Mouse (Mus musculus) MEL (cell line): ENCODE measurements around the gene Avpr2. TPM values are rescaled to one million over a fixed set of nuclear protein-coding genes. Genes with fewer than 3 reads are reported as not detected.

Experiments
- DNase-seq: peaks from one replicate; pipeline ENCODE4 v3.0.0; 2011; ENCODE audit warnings: low read depth, low spot score
- H3K27ac ChIP-seq: 2 replicates; pipeline ENCODE4 v1.5.1; 2012; ENCODE audit warnings: low read depth, mild to moderate bottlenecking, control low read depth, low read length, moderate library complexity; ENCODE audit not compliant: control insufficient read depth
- H3K27me3 ChIP-seq, 2 experiments: fragments of 150-350 bp in 1 of 2; sonication (generic) in 1 of 2; 2 replicates each; pipeline ENCODE4 v1.6.1; 2012; ENCODE audit warnings: low read length in 2 of 2, mild to moderate bottlenecking in 2 of 2, improper control_type of control experiment in 1 of 2, moderate library complexity in 1 of 2; ENCODE audit not compliant: insufficient read depth in 2 of 2, control insufficient read depth in 1 of 2
- H3K36me3 ChIP-seq, 2 experiments: 2 replicates each; pipeline ENCODE4 v1.6.1; 2012 to 2014; ENCODE audit warnings: low read length in 2 of 2, improper control_type of control experiment in 1 of 2, inconsistent platforms in 1 of 2, mild to moderate bottlenecking in 1 of 2; ENCODE audit not compliant: insufficient read depth in 2 of 2, control insufficient read depth in 1 of 2
- H3K4me1 ChIP-seq, 2 experiments: fragments of 150-350 bp in 1 of 2; sonication (generic) in 1 of 2; 2 replicates each; pipeline ENCODE4 v1.6.1; 2012; ENCODE audit warnings: low read length in 2 of 2, improper control_type of control experiment in 1 of 2, mild to moderate bottlenecking in 1 of 2; ENCODE audit not compliant: insufficient read depth in 2 of 2, control insufficient read depth in 1 of 2
- H3K4me3 ChIP-seq, 2 experiments: fragments of 150-350 bp in 1 of 2; sonication (generic) in 1 of 2; 2 replicates each; pipeline ENCODE4 v1.5.1; 2012; ENCODE audit warnings: low read depth in 2 of 2, low read length in 2 of 2, mild to moderate bottlenecking in 2 of 2, moderate library complexity in 2 of 2, control low read depth in 1 of 2, improper control_type of control experiment in 1 of 2; ENCODE audit not compliant: control insufficient read depth in 1 of 2, insufficient read depth in 1 of 2
- H3K79me2 ChIP-seq: 2 replicates; pipeline ENCODE4 v1.6.1; 2012; ENCODE audit warnings: mild to moderate bottlenecking, low read length, moderate library complexity; ENCODE audit not compliant: control insufficient read depth, poor library complexity, insufficient read depth
- H3K9ac ChIP-seq: 2 replicates; pipeline ENCODE4 v1.6.1; 2012; ENCODE audit warnings: low read depth, mild to moderate bottlenecking, control low read depth, low read length, moderate library complexity; ENCODE audit not compliant: control insufficient read depth, poor library complexity, severe bottlenecking
- H3K9me3 ChIP-seq: fragments of 150-350 bp; sonication (generic); replicated peaks from 2 replicates; pipeline ENCODE4 v1.6.1; 2012; ENCODE audit warnings: mild to moderate bottlenecking, low read length, improper control_type of control experiment, moderate library complexity; ENCODE audit not compliant: insufficient read depth
- BHLHE40 ChIP-seq: IDR thresholded peaks from 2 replicates; pipeline ENCODE4 v1.6.1; 2012; ENCODE audit warnings: low read depth, mild to moderate bottlenecking, inconsistent platforms, low read length, improper control_type of control experiment, borderline replicate concordance
- CHD1 ChIP-seq: IDR thresholded peaks from 2 replicates; pipeline ENCODE4 v1.6.1; 2012; ENCODE audit warnings: low read depth, mild to moderate bottlenecking, inconsistent platforms, low read length, improper control_type of control experiment
- CTCF ChIP-seq, 3 experiments: IDR thresholded peaks in 2 of 3; conservative IDR thresholded peaks in 1 of 3; 2 replicates each; pipeline ENCODE4 v1.5.1; 2011 to 2012; ENCODE audit warnings: low read length in 3 of 3, low read depth in 2 of 3, mild to moderate bottlenecking in 2 of 3, improper control_type of control experiment in 1 of 3, inconsistent platforms in 1 of 3, mixed read lengths in 1 of 3, moderate library complexity in 1 of 3; ENCODE audit not compliant: control insufficient read depth in 1 of 3, insufficient read depth in 1 of 3, poor library complexity in 1 of 3, severe bottlenecking in 1 of 3
- E2F4 ChIP-seq: IDR thresholded peaks from 2 replicates; pipeline ENCODE4 v1.6.1; 2011; ENCODE audit warnings: low read depth, low read length, improper control_type of control experiment, borderline replicate concordance
- ELF1 ChIP-seq: IDR thresholded peaks from 2 replicates; pipeline ENCODE4 v1.6.1; 2014; ENCODE audit warnings: low read depth, mild to moderate bottlenecking, inconsistent platforms, low read length, improper control_type of control experiment, moderate library complexity
- EP300 ChIP-seq, 2 experiments: IDR thresholded peaks; 2 replicates each; pipeline ENCODE4 v1.6.1; 2011; ENCODE audit warnings: improper control_type of control experiment in 2 of 2, low read length in 2 of 2, low read depth in 1 of 2, mild to moderate bottlenecking in 1 of 2
- ETS1 ChIP-seq: IDR thresholded peaks from 2 replicates; pipeline ENCODE4 v1.6.1; 2012; ENCODE audit warnings: low read depth, mild to moderate bottlenecking, inconsistent platforms, low read length, improper control_type of control experiment, moderate library complexity
- GABPA ChIP-seq: IDR thresholded peaks from 2 replicates; pipeline ENCODE4 v1.6.1; 2012; ENCODE audit warnings: low read depth, mild to moderate bottlenecking, inconsistent platforms, low read length, improper control_type of control experiment, moderate library complexity
- GATA1 ChIP-seq: IDR thresholded peaks from 2 replicates; pipeline ENCODE4 v1.6.1; 2011; ENCODE audit warnings: low read depth, low read length, improper control_type of control experiment
- HCFC1 ChIP-seq: IDR thresholded peaks from 2 replicates; pipeline ENCODE4 v1.6.1; 2012; ENCODE audit warnings: low read depth, mild to moderate bottlenecking, inconsistent platforms, low read length, improper control_type of control experiment, moderate library complexity
- JUND ChIP-seq: IDR thresholded peaks from 2 replicates; pipeline ENCODE4 v1.6.1; 2011; ENCODE audit warnings: low read depth, mild to moderate bottlenecking, improper control_type of control experiment, low read length
- KAT2A ChIP-seq: conservative IDR thresholded peaks from 2 replicates; pipeline ENCODE4 v1.6.1; 2012; ENCODE audit warnings: low read depth, low read length, improper control_type of control experiment, inconsistent platforms
- MAFK ChIP-seq: IDR thresholded peaks from 2 replicates; pipeline ENCODE4 v1.6.1; 2011; ENCODE audit warnings: low read depth, mild to moderate bottlenecking, low read length, improper control_type of control experiment, borderline replicate concordance
- MAX ChIP-seq: IDR thresholded peaks from 2 replicates; pipeline ENCODE4 v1.6.1; 2011; ENCODE audit warnings: low read length, improper control_type of control experiment
- MAZ ChIP-seq: IDR thresholded peaks from 2 replicates; pipeline ENCODE4 v1.6.1; 2012; ENCODE audit warnings: low read depth, mild to moderate bottlenecking, inconsistent platforms, low read length, improper control_type of control experiment
- MXI1 ChIP-seq: IDR thresholded peaks from 2 replicates; pipeline ENCODE4 v1.6.1; 2011; ENCODE audit warnings: mild to moderate bottlenecking, low read depth, low read length, improper control_type of control experiment
- MYC ChIP-seq: IDR thresholded peaks from 2 replicates; pipeline ENCODE4 v1.6.1; 2011; ENCODE audit warnings: low read depth, mild to moderate bottlenecking, low read length, improper control_type of control experiment, moderate library complexity
- NELFE ChIP-seq: IDR thresholded peaks from 2 replicates; pipeline ENCODE4 v1.6.1; 2011; ENCODE audit warnings: low read depth, low read length, improper control_type of control experiment
- NRF1 ChIP-seq: IDR thresholded peaks from 2 replicates; pipeline ENCODE4 v1.6.1; 2014; ENCODE audit warnings: low read depth, mild to moderate bottlenecking, inconsistent platforms, low read length, improper control_type of control experiment, moderate library complexity; ENCODE audit not compliant: poor library complexity, insufficient read depth, severe bottlenecking
- POLR2A ChIP-seq, 2 experiments: IDR thresholded peaks; 2 replicates each; pipeline ENCODE4 v1.6.1; 2011 to 2012; ENCODE audit warnings: low read length in 2 of 2, mild to moderate bottlenecking in 2 of 2, control low read depth in 1 of 2, improper control_type of control experiment in 1 of 2, low read depth in 1 of 2, moderate library complexity in 1 of 2; ENCODE audit not compliant: control insufficient read depth in 1 of 2, insufficient read depth in 1 of 2, poor library complexity in 1 of 2
- POLR2AphosphoS2 ChIP-seq: IDR thresholded peaks from 2 replicates; pipeline ENCODE4 v1.6.1; 2011; ENCODE audit warnings: low read length, improper control_type of control experiment
- RAD21 ChIP-seq: IDR thresholded peaks from 2 replicates; pipeline ENCODE4 v1.6.1; 2011; ENCODE audit warnings: mild to moderate bottlenecking, low read depth, low read length, improper control_type of control experiment
- SIN3A ChIP-seq: IDR thresholded peaks from 2 replicates; pipeline ENCODE4 v1.6.1; 2012; ENCODE audit warnings: low read length, improper control_type of control experiment, inconsistent platforms
- SMC3 ChIP-seq: IDR thresholded peaks from 2 replicates; pipeline ENCODE4 v1.6.1; 2011; ENCODE audit warnings: low read depth, low read length, improper control_type of control experiment
- TAL1 ChIP-seq: IDR thresholded peaks from 2 replicates; pipeline ENCODE4 v1.6.1; 2012; ENCODE audit warnings: mild to moderate bottlenecking, inconsistent platforms, low read length, moderate library complexity, mixed read lengths
- TBP ChIP-seq: IDR thresholded peaks from 2 replicates; pipeline ENCODE4 v1.8.0; 2011; ENCODE audit warnings: low read depth, low read length, improper control_type of control experiment
- TCF12 ChIP-seq: IDR thresholded peaks from 2 replicates; pipeline ENCODE4 v1.6.1; 2014; ENCODE audit warnings: low read depth, mild to moderate bottlenecking, inconsistent platforms, low read length, improper control_type of control experiment, moderate library complexity
- UBTF ChIP-seq: IDR thresholded peaks from 2 replicates; pipeline ENCODE4 v1.6.1; 2012; ENCODE audit warnings: low read depth, mild to moderate bottlenecking, inconsistent platforms, low read length, improper control_type of control experiment, moderate library complexity, borderline replicate concordance; ENCODE audit not compliant: insufficient read depth
- USF1 ChIP-seq: IDR thresholded peaks from 2 replicates; pipeline ENCODE4 v1.6.1; 2014; ENCODE audit warnings: low read depth, mild to moderate bottlenecking, inconsistent platforms, low read length, improper control_type of control experiment, moderate library complexity
- USF2 ChIP-seq, 2 experiments: IDR thresholded peaks; 2 replicates each; pipeline ENCODE4 v1.6.1; 2011 to 2012; ENCODE audit warnings: improper control_type of control experiment in 2 of 2, low read length in 2 of 2, borderline replicate concordance in 1 of 2, inconsistent platforms in 1 of 2, low read depth in 1 of 2, mild to moderate bottlenecking in 1 of 2; ENCODE audit not compliant: insufficient read depth in 1 of 2
- ZC3H11A ChIP-seq: IDR thresholded peaks from 2 replicates; pipeline ENCODE4 v1.6.1; 2012; ENCODE audit warnings: low read depth, mild to moderate bottlenecking, inconsistent platforms, low read length, improper control_type of control experiment
- ZKSCAN1 ChIP-seq: IDR thresholded peaks from 2 replicates; pipeline ENCODE4 v1.6.1; 2012; ENCODE audit warnings: low read depth, mild to moderate bottlenecking, inconsistent platforms, low read length, improper control_type of control experiment, moderate library complexity
- ZMIZ1 ChIP-seq: IDR thresholded peaks from 2 replicates; pipeline ENCODE4 v1.6.1; 2012; ENCODE audit warnings: low read depth, mild to moderate bottlenecking, inconsistent platforms, low read length, improper control_type of control experiment, moderate library complexity
- ZNF384 ChIP-seq: IDR thresholded peaks from 2 replicates; pipeline ENCODE4 v1.6.1; 2012; ENCODE audit warnings: low read depth, mild to moderate bottlenecking, inconsistent platforms, low read length, improper control_type of control experiment
- polyA plus RNA-seq, 2 experiments: library from polyadenylated mRNA; stranded (reverse) in 1 of 2; unstranded in 1 of 2; fragments of >175 nt in 1 of 2; fragments of >200 nt in 1 of 2; gene quantifications; 2 replicates each; pipeline versions ENCODE4 v1.2.1 to v1.2.4; 2012; ENCODE audit warnings: low replicate concordance in 2 of 2, low read depth in 1 of 2; ENCODE audit not compliant: insufficient read length in 2 of 2, insufficient read depth in 1 of 2, missing spikeins in 1 of 2
- total RNA-seq: library from RNA; depleted of rRNA; stranded (reverse); fragments of 300-350 nt; gene quantifications from 2 replicates; pipeline ENCODE4 v1.2.3, GENCODE M21; 2012

The Avpr2 gene
- total and polyA plus RNA-seq, 3 experiments, result 0.35 to 0.49 TPM; not detected in 1

- TF ChIP-seq ZNF384 (no peak), NRF1 (no peak), POLR2AphosphoS2 (no peak), BHLHE40 (no peak), KAT2A (no peak), SIN3A (no peak)
- TF ChIP-seq, all 39 proteins: peak for 4
Observed at GRCm38 (mm10) chrX:73911156-73911555, 19.3 kb downstream of the Avpr2 start (continued).

DNA sequence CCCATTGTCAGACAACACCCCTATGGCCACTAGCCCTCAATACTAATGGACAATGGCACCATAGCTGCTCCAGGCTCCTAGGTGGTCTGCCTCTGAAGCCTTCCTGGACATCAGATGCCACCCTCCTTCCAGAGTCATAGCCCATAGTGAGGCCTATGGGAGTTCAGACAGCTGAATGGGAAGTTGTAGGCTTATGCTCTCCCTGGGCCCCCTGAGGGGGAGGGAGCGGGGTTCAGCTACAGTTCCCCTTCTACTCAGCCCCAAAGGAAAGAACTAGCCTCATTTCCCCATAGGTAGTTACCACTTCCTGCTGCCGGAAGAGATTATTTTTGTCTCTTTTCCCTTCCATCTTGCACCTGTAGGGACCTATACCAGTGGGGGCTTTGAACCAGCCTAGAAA lies 19.7 kb downstream of the Avpr2 start:
- peak; percentile 85 for DNase-seq
- Histone ChIP-seq H3K36me3 (peaks cover 0 to 36% of the 10 kb centered on the region in 2 experiments; a peak in 2 of 4 replicates), H3K9ac (peak overlapping the region; percentile 73), H3K79me2 (peaks cover 2% of the 10 kb centered on the region), H3K27ac (peak overlapping the region; percentile 90), H3K4me1 (peaks cover 15 to 32% of the 10 kb centered on the region in 2 experiments), H3K27me3 (no peaks in the 10 kb centered on the region), H3K4me3 (peak overlapping the region; percentile 42 to 63), H3K9me3 (no peaks in the 10 kb centered on the region)
- no peak for TF ChIP-seq USF1
- no peak for TF ChIP-seq USF2 (IDR thresholded peaks at IDR 0.05; ENCODE audit: borderline replicate concordance in 1 of 2, insufficient read depth in 1 of 2, low read depth in 1 of 2, low read length in 2 of 2)
- peak; percentile 66 for TF ChIP-seq TCF12
- no peak for TF ChIP-seq KAT2A
- TF ChIP-seq MAFK, result no peak
- no peak for TF ChIP-seq BHLHE40
- peak; percentile 50; the same call in 1 of the 2 replicates for TF ChIP-seq ETS1
- TF ChIP-seq ELF1, result no peak
- TF ChIP-seq NRF1, result no peak
- TF ChIP-seq TBP, result no peak
- peak in 1 of 2 experiments; percentile 21; a peak in 1 of 4 replicates for TF ChIP-seq POLR2A (IDR thresholded peaks at IDR 0.05; ENCODE audit: control insufficient read depth in 1 of 2, insufficient read depth in 1 of 2, low read depth in 1 of 2, low read length in 2 of 2, poor library complexity in 1 of 2)
- TF ChIP-seq POLR2AphosphoS2, result 0 out of 2 replicates have a peak, but pooled peaks have one; percentile 49
- peak; percentile 66 to 72 for TF ChIP-seq EP300 (IDR thresholded peaks at IDR 0.05; ENCODE audit: low read depth in 1 of 2, low read length in 2 of 2)
- TF ChIP-seq ZC3H11A, result no peak
- no peak for TF ChIP-seq ZNF384
- TF ChIP-seq TAL1, result peak; percentile 47
- TF ChIP-seq MYC, result no peak
- TF ChIP-seq GABPA, result no peak
- no peak for TF ChIP-seq NELFE
- no peak for TF ChIP-seq SIN3A
- TF ChIP-seq RAD21, result no peak
- TF ChIP-seq ZMIZ1, result no peak
- TF ChIP-seq GATA1, result peak; percentile 28; the same call in 1 of the 2 replicates
- no peak for TF ChIP-seq E2F4
- no peak for TF ChIP-seq MAX
- no peak for TF ChIP-seq ZKSCAN1
- peak; percentile 16; the same call in 1 of the 2 replicates for TF ChIP-seq MXI1
- TF ChIP-seq JUND, result no peak
- TF ChIP-seq UBTF, result no peak
- TF ChIP-seq HCFC1, result 0 out of 2 replicates have a peak, but pooled peaks have one; percentile 39
- no peak for TF ChIP-seq SMC3
- no peak for TF ChIP-seq CTCF (IDR thresholded peaks at IDR 0.05 in 2 of 3, conservative IDR thresholded peaks at IDR 0.05 in 1 of 3; ENCODE audit: control insufficient read depth in 1 of 3, insufficient read depth in 1 of 3, low read depth in 2 of 3, low read length in 3 of 3, poor library complexity in 1 of 3, severe bottlenecking in 1 of 3)
- TF ChIP-seq MAZ, result no peak
- no peak for TF ChIP-seq CHD1
